Comparison of ENCODE assay signal across 8 mouse cellular contexts in the genomic region with DNA sequence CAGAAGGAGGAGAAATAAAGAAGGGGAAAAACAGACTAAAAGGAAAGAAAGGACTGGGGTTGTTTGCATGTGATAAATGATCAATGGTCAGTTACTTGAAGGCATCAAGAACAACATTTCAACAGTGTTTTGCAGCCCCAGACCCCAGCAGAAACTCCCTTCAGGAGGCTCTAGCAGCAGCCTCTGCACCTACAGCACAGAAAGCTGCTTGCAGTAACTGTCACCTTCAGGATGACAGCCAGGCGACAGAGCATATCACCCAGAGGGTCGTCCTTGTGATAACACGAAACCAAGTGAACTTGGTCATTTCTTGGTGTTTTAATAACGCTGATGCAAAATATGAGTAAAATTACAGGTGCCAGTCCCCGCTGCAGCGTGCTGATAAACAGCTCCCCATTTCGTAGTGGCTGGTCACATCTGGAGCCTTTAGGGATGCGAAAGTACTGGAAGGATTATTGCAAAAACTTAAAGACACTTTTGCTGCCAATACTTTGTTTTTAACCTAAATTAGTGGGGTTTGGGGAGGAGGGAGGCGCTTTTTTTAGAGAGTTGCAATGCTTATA. TPM values are rescaled to one million over a fixed set of nuclear protein-coding genes. Genes with fewer than 3 reads are reported as not detected.
DNase-seq lines count a peak whose midpoint lies in the region; ATAC-seq and TF ChIP-seq lines count a peak whose summit lies in the region.

No protein-coding gene starts in this region.

- no peaks in the 10 kb centered on the region for H3K9me3 ChIP-seq in embryonic facial prominence, embryonic 11.5 days (replicated peaks; ENCODE audit: control insufficient read depth, low read length)
- no peaks in the 10 kb centered on the region for H3K9me3 ChIP-seq in kidney, embryonic 15.5 days (replicated peaks)

- no peak for TF ChIP-seq CTCF in lung, adult 2 months (IDR thresholded peaks at IDR 0.05; ENCODE audit: insufficient read depth, low read length)

- 25% methylated on average over 9 of the region's 9 CpGs for WGBS in embryonic facial prominence, embryonic 11.5 days
- 15% methylated on average over 9 of the region's 9 CpGs for whole genome bisulfite sequencing in kidney, embryonic 15.5 days
- 15% methylated on average over 9 of the region's 9 CpGs for WGBS in lung, adult 2 months

- no peaks in the 10 kb centered on the region for H3K36me3 ChIP-seq in embryonic facial prominence, embryonic 11.5 days (replicated peaks; ENCODE audit: control insufficient read depth, insufficient read depth, low read depth, low read length)
- no peaks in the 10 kb centered on the region for H3K36me3 ChIP-seq in kidney, embryonic 15.5 days

- H3K4me2 ChIP-seq in embryonic facial prominence, embryonic 11.5 days (ENCODE audit: low read depth, low read length), result no peak overlapping the region
- H3K4me2 ChIP-seq in kidney, embryonic 15.5 days, result peak overlapping the region; percentile 32

- TF ChIP-seq POLR2A in lung, adult 2 months (IDR thresholded peaks at IDR 0.05; ENCODE audit: borderline replicate concordance, extremely low read depth, low read depth, low read length), result no peak

- no peak for ATAC-seq in embryonic facial prominence, embryonic 11.5 days (replicated peaks; ENCODE audit: insufficient number of reproducible peaks, low FRiP score, low TSS enrichment, low read depth)
- ATAC-seq in kidney, embryonic 15.5 days (replicated peaks; ENCODE audit: low FRiP score), result no peak

- H3K4me3 ChIP-seq in embryonic facial prominence, embryonic 11.5 days (ENCODE audit: low read depth, low read length), result no peak overlapping the region
- H3K4me3 ChIP-seq in kidney, embryonic 15.5 days (replicated peaks), result no peak overlapping the region
- H3K4me3 ChIP-seq in lung, adult 2 months (replicated peaks; ENCODE audit: extremely low read depth, low read depth, low read length), result no peak overlapping the region

- H3K4me1 ChIP-seq in embryonic facial prominence, embryonic 11.5 days (ENCODE audit: control insufficient read depth, insufficient read depth, low read length), result no peaks in the 10 kb centered on the region
- peaks cover 15% of the 10 kb centered on the region for H3K4me1 ChIP-seq in kidney, embryonic 15.5 days
- no peaks in the 10 kb centered on the region; the same call in 1 of the 2 replicates for H3K4me1 ChIP-seq in lung, adult 2 months (ENCODE audit: control insufficient read depth, insufficient read depth, low read length)

- DNase-seq in layer of hippocampus, adult 9-11 months, result peak; percentile 20
- no peak for DNase-seq in layer of hippocampus, adult 9-10 months (ENCODE audit: low spot score)
- peak; percentile 84 for DNase-seq in embryonic facial prominence, embryonic 11.5 days (ENCODE audit: low spot score)
- peak; percentile 65 to 77 for DNase-seq in heart, adult 9 months (ENCODE audit: low spot score in 2 of 2)
- peak; percentile 41 for DNase-seq in lung, adult 2 months
- peak; percentile 59 for DNase-seq in ovary, postnatal 14 days (ENCODE audit: low spot score)
- no peak for DNase-seq in Muller cell, postnatal 12 days (ENCODE audit: inconsistent ontology term)

- H3K27me3 ChIP-seq in embryonic facial prominence, embryonic 11.5 days (ENCODE audit: control insufficient read depth, insufficient read depth, low read length), result no peaks in the 10 kb centered on the region
- H3K27me3 ChIP-seq in kidney, embryonic 15.5 days, result no peaks in the 10 kb centered on the region

- no peak overlapping the region for H3K9ac ChIP-seq in embryonic facial prominence, embryonic 11.5 days (replicated peaks; ENCODE audit: low read length)
- no peak overlapping the region for H3K9ac ChIP-seq in kidney, embryonic 15.5 days

- no peak overlapping the region for H3K27ac ChIP-seq in embryonic facial prominence, embryonic 11.5 days (replicated peaks; ENCODE audit: low read depth, low read length)
- H3K27ac ChIP-seq in kidney, embryonic 15.5 days, result 0 out of 2 replicates have a peak overlapping the region, but pooled peaks have one; percentile 18

RNA-seq across cellular contexts. Expression of a gene that starts 38.6 kb away (rescaled TPM):
- polyA plus RNA-seq in embryonic facial prominence, embryonic 11.5 days (2014; fragmentation: Nextera tagmentation; extraction: Ambion mirVana), result 193 and 198 TPM in 2 replicates
- polyA plus RNA-seq in kidney, embryonic 15.5 days (2015; fragmentation: Nextera tagmentation; extraction: Ambion mirVana), result 123 and 125 TPM in 2 replicates
- polyA plus RNA-seq in lung, adult 2 months (2012; rRNA removed), result 9.8 and 15.1 TPM in 2 replicates

Comparison
In these comparisons a context has a peak if more than half of its experiments do, and no peak if none do; other contexts are left out.
1. DNase-seq: peak in layer of hippocampus, adult 9-11 months (single experiment), embryonic facial prominence, embryonic 11.5 days (single experiment), heart, adult 9 months (2 of 2), lung, adult 2 months (single experiment) and ovary, postnatal 14 days (single experiment); none in layer of hippocampus, adult 9-10 months (single experiment) and Muller cell, postnatal 12 days (single experiment).